Mouse (Mus musculus): ENCODE measurements around the gene Zcchc24. TPM values are rescaled to one million over a fixed set of nuclear protein-coding genes. Genes with fewer than 3 reads are reported as not detected.
A peak's percentile ranks its signal among the peaks of the same experiment; 100 is the strongest.
"Not testable (repeated sequence)": the region's sequence is repeated elsewhere in the genome, so short reads cannot be mapped to it uniquely, and the experiment has no call there.

The Zcchc24 gene
- 22.3 and 22.6 TPM in 2 replicates for polyA plus RNA-seq (2014; fragmentation: Nextera tagmentation; extraction: Ambion mirVana)

DNA sequence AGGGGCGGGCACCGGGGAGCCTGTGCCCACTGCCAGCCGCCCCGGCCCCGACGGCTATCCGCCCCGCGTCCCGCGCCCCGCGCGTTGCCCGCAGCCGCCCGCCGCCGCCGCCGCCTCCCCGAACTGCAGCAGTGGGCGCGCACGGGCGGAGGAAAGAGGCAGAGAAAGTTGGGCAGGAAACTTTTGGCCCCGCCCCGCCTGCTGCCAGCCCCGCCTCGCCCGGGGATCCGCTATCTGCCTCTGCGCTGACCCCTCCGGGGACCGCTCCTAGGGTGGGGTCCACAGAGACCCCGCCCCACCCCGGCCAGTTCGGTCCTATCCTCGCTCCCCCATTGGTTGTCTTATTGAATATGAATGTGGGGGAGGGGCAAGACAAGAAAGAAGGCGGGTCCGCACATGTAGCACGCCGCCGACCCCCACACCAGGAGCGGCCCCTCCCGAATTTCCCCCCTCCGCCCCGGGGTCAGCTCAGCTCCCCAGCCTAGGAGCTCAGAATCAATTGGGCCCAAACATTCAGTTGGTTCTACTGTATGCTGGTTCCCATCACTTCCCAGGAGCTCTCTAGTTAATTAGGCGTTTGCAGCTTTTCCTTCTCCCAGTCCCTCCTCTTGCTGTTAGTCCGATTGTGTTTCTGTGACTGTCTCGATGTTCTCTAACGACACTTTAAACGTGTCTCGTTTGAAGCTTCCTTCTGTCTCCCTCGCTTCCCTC is at the start of gene Zcchc24:
TSS of gene Zcchc24 (minus strand) at position 125 of the 711 bp plus-strand sequence.
- Histone ChIP-seq H3K36me3 (ENCODE audit: control insufficient read depth, insufficient read depth, low read length) (no peaks in the 10 kb centered on the region), H3K4me1 (ENCODE audit: control insufficient read depth, insufficient read depth, low read length) (peaks cover 24% of the 10 kb centered on the region), H3K27ac (ENCODE audit: low read depth, low read length) (peak within 1 kb of the TSS; percentile 65; the same call in 1 of the 2 replicates), H3K9ac (ENCODE audit: low read length) (peak within 1 kb of the TSS; percentile 61), H3K9me3 (ENCODE audit: control insufficient read depth, low read length) (no peaks in the 10 kb centered on the region), H3K4me3 (ENCODE audit: low read depth, low read length) (peak within 1 kb of the TSS; percentile 68), H3K27me3 (ENCODE audit: control insufficient read depth, insufficient read depth, low read length) (no peaks in the 10 kb centered on the region), H3K4me2 (ENCODE audit: low read depth) (peak within 1 kb of the TSS; percentile 97)
- DNase-seq (ENCODE audit: low spot score) (peak; percentile 93), ATAC-seq (ENCODE audit: insufficient read depth, low FRiP score, low TSS enrichment) (peak; percentile 91)
- 0% methylated on average over 44 of the region's 55 CpGs for WGBS

- no peak overlapping the region for H3K4me2 ChIP-seq (ENCODE audit: low read depth)
- no peak overlapping the region for H3K4me3 ChIP-seq (ENCODE audit: low read depth, low read length)
- DNase-seq (ENCODE audit: low spot score) (peak; percentile 77), ATAC-seq (ENCODE audit: insufficient read depth, low FRiP score, low TSS enrichment) (no peak)
- no peaks in the 10 kb centered on the region for H3K27me3 ChIP-seq (ENCODE audit: control insufficient read depth, insufficient read depth, low read length)
- H3K9me3 ChIP-seq (ENCODE audit: control insufficient read depth, low read length), result no peaks in the 10 kb centered on the region
- H3K27ac ChIP-seq (ENCODE audit: low read depth, low read length), result no peak overlapping the region
- WGBS, result 10% methylated on average over 9 of the region's 9 CpGs
- no peaks in the 10 kb centered on the region for H3K36me3 ChIP-seq (ENCODE audit: control insufficient read depth, insufficient read depth, low read length)
- H3K9ac ChIP-seq (ENCODE audit: low read length), result no peak overlapping the region
- no peaks in the 10 kb centered on the region for H3K4me1 ChIP-seq (ENCODE audit: control insufficient read depth, insufficient read depth, low read length)
Observed at GRCm38 (mm10) chr14:25816416-25816815, 47.6 kb upstream of the Zcchc24 start.

- H3K27ac ChIP-seq (ENCODE audit: low read depth, low read length), result no peak overlapping the region
- H3K27me3 ChIP-seq (ENCODE audit: control insufficient read depth, insufficient read depth, low read length), result no peaks in the 10 kb centered on the region
- no peak overlapping the region for H3K4me2 ChIP-seq (ENCODE audit: low read depth)
- no peaks in the 10 kb centered on the region for H3K36me3 ChIP-seq (ENCODE audit: control insufficient read depth, insufficient read depth, low read length)
- no peak overlapping the region for H3K9ac ChIP-seq (ENCODE audit: low read length)
- no peaks in the 10 kb centered on the region for H3K4me1 ChIP-seq (ENCODE audit: control insufficient read depth, insufficient read depth, low read length)
- DNase-seq (ENCODE audit: low spot score) (no peak), ATAC-seq (ENCODE audit: insufficient read depth, low FRiP score, low TSS enrichment) (no peak)
- H3K4me3 ChIP-seq (ENCODE audit: low read depth, low read length), result no peak overlapping the region
- no peaks in the 10 kb centered on the region for H3K9me3 ChIP-seq (ENCODE audit: control insufficient read depth, low read length)
Observed at GRCm38 (mm10) chr14:25814140-25814539, 45.3 kb upstream of the Zcchc24 start.

GRCm38 (mm10) chr14:25811026-25811425 is 42.2 kb upstream of the Zcchc24 start:
- not testable (repeated sequence) for ATAC-seq (ENCODE audit: insufficient read depth, low FRiP score, low TSS enrichment)

DNA sequence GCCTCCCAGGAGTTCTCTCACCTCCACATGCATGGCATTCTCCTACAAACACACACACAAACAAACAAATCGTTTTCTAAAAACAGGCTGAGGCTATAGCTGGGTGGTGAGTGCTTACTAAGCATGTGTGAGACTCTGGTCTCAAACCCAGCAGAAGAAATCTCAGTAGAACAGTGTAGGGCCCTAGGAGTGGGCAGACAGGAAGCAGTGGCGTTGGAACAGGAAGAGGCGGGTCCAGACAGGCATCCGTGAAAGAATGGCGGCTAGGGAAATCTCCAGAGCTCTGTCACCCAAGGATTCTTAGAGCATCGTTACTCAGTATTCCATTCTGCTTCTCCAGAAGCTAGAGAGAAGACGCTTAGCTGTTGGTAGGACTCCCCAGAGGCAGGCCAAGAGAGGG is 37.7 kb upstream of the Zcchc24 start:
- no peaks in the 10 kb centered on the region for H3K4me1 ChIP-seq (ENCODE audit: control insufficient read depth, insufficient read depth, low read length)
- ATAC-seq (ENCODE audit: insufficient read depth, low FRiP score, low TSS enrichment) (no peak), DNase-seq (ENCODE audit: low spot score) (no peak)
- H3K9me3 ChIP-seq (ENCODE audit: control insufficient read depth, low read length), result no peaks in the 10 kb centered on the region
- no peak overlapping the region for H3K4me2 ChIP-seq (ENCODE audit: low read depth)
- WGBS, result 93% methylated on average over 7 of the region's 7 CpGs
- no peak overlapping the region for H3K4me3 ChIP-seq (ENCODE audit: low read depth, low read length)
- H3K27me3 ChIP-seq (ENCODE audit: control insufficient read depth, insufficient read depth, low read length), result no peaks in the 10 kb centered on the region
- H3K9ac ChIP-seq (ENCODE audit: low read length), result no peak overlapping the region
- no peak overlapping the region for H3K27ac ChIP-seq (ENCODE audit: low read depth, low read length)
- no peaks in the 10 kb centered on the region for H3K36me3 ChIP-seq (ENCODE audit: control insufficient read depth, insufficient read depth, low read length)

More at GRCm38 (mm10) chr14:25811026-25811425, 42.2 kb upstream of the Zcchc24 start:
- H3K4me2 ChIP-seq (ENCODE audit: low read depth); H3K4me3 ChIP-seq (ENCODE audit: low read depth, low read length); H3K9ac ChIP-seq (ENCODE audit: low read length); H3K27me3 ChIP-seq (ENCODE audit: control insufficient read depth, insufficient read depth, low read length); DNase-seq (ENCODE audit: low spot score); H3K27ac ChIP-seq (ENCODE audit: low read depth, low read length); H3K4me1 ChIP-seq (ENCODE audit: control insufficient read depth, insufficient read depth, low read length); H3K9me3 ChIP-seq (ENCODE audit: control insufficient read depth, low read length); H3K36me3 ChIP-seq (ENCODE audit: control insufficient read depth, insufficient read depth, low read length): not testable (repeated sequence)
- WGBS, result 70% methylated on average over 1 of the region's 1 CpGs

DNA sequence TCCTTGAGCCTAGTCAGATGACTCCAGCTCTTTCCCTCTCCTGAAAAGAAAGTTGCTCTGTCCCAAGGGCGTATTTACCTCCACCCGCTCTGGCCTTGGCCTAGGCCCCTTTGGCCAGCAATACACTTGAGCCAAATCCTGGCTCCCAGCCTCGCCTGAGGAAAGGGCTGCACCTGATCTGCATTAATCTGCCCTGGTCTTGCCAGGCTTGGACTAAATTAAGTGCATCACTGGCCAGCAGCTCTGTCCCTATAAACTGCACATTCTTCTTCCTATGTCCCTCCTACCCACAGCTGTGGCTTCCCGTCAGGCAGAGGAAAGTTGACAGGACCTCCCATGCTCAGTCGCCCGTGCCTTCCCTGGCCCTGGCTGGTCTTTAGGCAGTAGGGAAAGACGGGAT is 37.0 kb upstream of the Zcchc24 start:
- no peak overlapping the region for H3K4me3 ChIP-seq (ENCODE audit: low read depth, low read length)
- H3K9me3 ChIP-seq (ENCODE audit: control insufficient read depth, low read length), result no peaks in the 10 kb centered on the region
- H3K4me2 ChIP-seq (ENCODE audit: low read depth), result no peak overlapping the region
- ATAC-seq (ENCODE audit: insufficient read depth, low FRiP score, low TSS enrichment) (no peak), DNase-seq (ENCODE audit: low spot score) (no peak)
- WGBS, result 68% methylated on average over 7 of the region's 7 CpGs
- H3K27me3 ChIP-seq (ENCODE audit: control insufficient read depth, insufficient read depth, low read length), result no peaks in the 10 kb centered on the region
- no peaks in the 10 kb centered on the region for H3K36me3 ChIP-seq (ENCODE audit: control insufficient read depth, insufficient read depth, low read length)
- H3K9ac ChIP-seq (ENCODE audit: low read length), result no peak overlapping the region
- H3K4me1 ChIP-seq (ENCODE audit: control insufficient read depth, insufficient read depth, low read length), result no peaks in the 10 kb centered on the region
- no peak overlapping the region for H3K27ac ChIP-seq (ENCODE audit: low read depth, low read length)

DNA sequence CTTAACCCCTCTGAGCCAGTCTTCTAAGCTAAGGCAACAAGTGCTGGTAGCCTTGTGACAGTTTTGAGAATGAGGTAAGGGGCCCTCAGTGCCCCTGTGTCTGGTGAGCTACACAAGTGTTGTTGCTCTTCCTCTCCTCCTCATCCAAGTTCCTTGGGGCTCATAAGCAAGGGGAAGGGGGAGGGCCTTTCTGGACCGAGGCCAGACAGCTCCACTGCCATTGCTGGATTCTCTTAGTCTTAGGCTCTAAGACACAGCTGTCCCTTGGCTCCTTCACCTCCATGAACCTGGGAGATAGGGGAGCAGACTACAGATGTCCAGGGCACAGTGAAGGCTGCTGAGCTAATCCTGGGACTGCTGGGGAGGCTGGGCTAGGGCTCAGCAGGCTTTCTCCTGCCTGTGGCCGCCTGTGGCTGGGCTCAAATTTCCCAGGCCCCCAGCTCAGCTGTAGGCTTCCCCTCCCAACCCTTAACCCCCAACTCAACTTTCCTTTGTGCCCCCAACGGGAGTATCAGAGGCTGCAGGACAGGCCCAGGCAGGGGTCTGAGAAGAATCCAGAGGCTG is 34.5 kb upstream of the Zcchc24 start:
- DNase-seq (ENCODE audit: low spot score) (no peak), ATAC-seq (ENCODE audit: insufficient read depth, low FRiP score, low TSS enrichment) (no peak)
- 31% methylated on average over 3 of the region's 3 CpGs for WGBS
- Histone ChIP-seq H3K4me2 (ENCODE audit: low read depth) (no peak overlapping the region), H3K9me3 (ENCODE audit: control insufficient read depth, low read length) (no peaks in the 10 kb centered on the region), H3K9ac (ENCODE audit: low read length) (no peak overlapping the region), H3K27me3 (ENCODE audit: control insufficient read depth, insufficient read depth, low read length) (no peaks in the 10 kb centered on the region), H3K27ac (ENCODE audit: low read depth, low read length) (no peak overlapping the region), H3K4me3 (ENCODE audit: low read depth, low read length) (no peak overlapping the region), H3K4me1 (ENCODE audit: control insufficient read depth, insufficient read depth, low read length) (no peaks in the 10 kb centered on the region), H3K36me3 (ENCODE audit: control insufficient read depth, insufficient read depth, low read length) (no peaks in the 10 kb centered on the region)

DNA sequence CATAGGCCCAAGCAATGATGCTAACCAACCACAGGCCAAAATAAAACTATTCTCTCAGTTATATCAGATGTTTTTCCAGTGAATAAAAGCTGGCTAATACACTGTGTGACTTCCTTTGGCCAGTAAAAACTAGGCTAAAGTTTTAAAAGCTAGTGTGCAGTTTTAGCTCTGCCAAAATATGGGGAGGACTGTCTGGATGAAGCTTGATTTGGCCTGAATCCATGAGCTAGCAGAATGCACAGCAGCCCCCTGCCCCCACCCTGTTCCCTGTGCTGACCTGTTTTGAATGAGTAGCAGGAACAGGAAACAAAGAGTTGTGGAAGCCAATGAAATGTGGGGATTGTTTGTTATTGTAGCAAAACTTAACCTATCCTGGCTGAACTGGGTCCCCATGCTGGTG is 33.7 kb upstream of the Zcchc24 start:
- H3K36me3 ChIP-seq (ENCODE audit: control insufficient read depth, insufficient read depth, low read length), result no peaks in the 10 kb centered on the region
- DNase-seq (ENCODE audit: low spot score) (no peak), ATAC-seq (ENCODE audit: insufficient read depth, low FRiP score, low TSS enrichment) (no peak)
- H3K4me2 ChIP-seq (ENCODE audit: low read depth), result no peak overlapping the region
- H3K9ac ChIP-seq (ENCODE audit: low read length), result no peak overlapping the region
- H3K4me1 ChIP-seq (ENCODE audit: control insufficient read depth, insufficient read depth, low read length), result no peaks in the 10 kb centered on the region
- no peak overlapping the region for H3K27ac ChIP-seq (ENCODE audit: low read depth, low read length)
- no peaks in the 10 kb centered on the region for H3K27me3 ChIP-seq (ENCODE audit: control insufficient read depth, insufficient read depth, low read length)
- H3K4me3 ChIP-seq (ENCODE audit: low read depth, low read length), result no peak overlapping the region
- H3K9me3 ChIP-seq (ENCODE audit: control insufficient read depth, low read length), result no peaks in the 10 kb centered on the region
